Mouse (Mus musculus): ENCODE measurements at regions not wholly inside any gene's neighbourhood (a gene's known extent, or its start where the extent isn't known, plus 50 kb on each side); places are given as distances from the start of the nearest gene placed in this dataset.
A peak's percentile ranks its signal among the peaks of the same experiment; 100 is the strongest.

- H3K9me3 ChIP-seq (ENCODE audit: low read depth, low read length): no peaks in the 10 kb centered on the region
- H3K4me3 ChIP-seq (ENCODE audit: low read depth, low read length): no peak overlapping the region
- no peak overlapping the region for H3K9ac ChIP-seq
- no peak overlapping the region for H3K4me2 ChIP-seq
- H3K4me1 ChIP-seq (ENCODE audit: insufficient read depth): no peaks in the 10 kb centered on the region
- 65% methylated on average over 3 of the region's 3 CpGs for WGBS
- no peaks in the 10 kb centered on the region for H3K36me3 ChIP-seq (ENCODE audit: insufficient read depth)
- DNase-seq (no peak), ATAC-seq (ENCODE audit: insufficient read depth) (no peak)
- no peak for TF ChIP-seq CTCF (IDR thresholded peaks at IDR 0.05; ENCODE audit: low read depth)
- no peak overlapping the region for H3K27ac ChIP-seq (ENCODE audit: low read depth)
- H3K27me3 ChIP-seq (ENCODE audit: insufficient read depth, low read length): no peaks in the 10 kb centered on the region
Measured at GRCm38 (mm10) chr13:114571731-114572130, 113.0 kb upstream of the Fst start.

GRCm38 (mm10) chr13:114584566-114584965 is 125.8 kb upstream of the Fst start:
- H3K4me2 ChIP-seq: peak overlapping the region; percentile 38

GRCm38 (mm10) chr13:114587621-114588020 is 128.9 kb upstream of the Fst start:
- Histone ChIP-seq H3K9me3 (ENCODE audit: low read depth, low read length) (no peaks in the 10 kb centered on the region), H3K27ac (ENCODE audit: low read depth) (no peak overlapping the region), H3K4me2 (no peak overlapping the region), H3K4me1 (ENCODE audit: insufficient read depth) (no peaks in the 10 kb centered on the region), H3K9ac (no peak overlapping the region), H3K36me3 (ENCODE audit: insufficient read depth) (no peaks in the 10 kb centered on the region), H3K4me3 (ENCODE audit: low read depth, low read length) (no peak overlapping the region), H3K27me3 (ENCODE audit: insufficient read depth, low read length) (no peaks in the 10 kb centered on the region)
- 72% methylated on average over 2 of the region's 2 CpGs for WGBS
- DNase-seq (no peak), ATAC-seq (ENCODE audit: insufficient read depth) (no peak)
- no peak for TF ChIP-seq CTCF (IDR thresholded peaks at IDR 0.05; ENCODE audit: low read depth)

More at GRCm38 (mm10) chr13:114584566-114584965, 125.8 kb upstream of the Fst start:
- Histone ChIP-seq H3K9me3 (ENCODE audit: low read depth, low read length) (no peaks in the 10 kb centered on the region), H3K27ac (ENCODE audit: low read depth) (0 out of 2 replicates have a peak overlapping the region, but pooled peaks have one; percentile 62), H3K9ac (no peak overlapping the region), H3K4me1 (ENCODE audit: insufficient read depth) (no peaks in the 10 kb centered on the region), H3K4me3 (ENCODE audit: low read depth, low read length) (no peak overlapping the region), H3K36me3 (ENCODE audit: insufficient read depth) (no peaks in the 10 kb centered on the region), H3K27me3 (ENCODE audit: insufficient read depth, low read length) (no peaks in the 10 kb centered on the region)
- DNase-seq (peak; percentile 81), ATAC-seq (ENCODE audit: insufficient read depth) (peak; percentile 76)
- no peak for TF ChIP-seq CTCF (IDR thresholded peaks at IDR 0.05; ENCODE audit: low read depth)
- 20% methylated on average over 7 of the region's 7 CpGs for WGBS

DNA sequence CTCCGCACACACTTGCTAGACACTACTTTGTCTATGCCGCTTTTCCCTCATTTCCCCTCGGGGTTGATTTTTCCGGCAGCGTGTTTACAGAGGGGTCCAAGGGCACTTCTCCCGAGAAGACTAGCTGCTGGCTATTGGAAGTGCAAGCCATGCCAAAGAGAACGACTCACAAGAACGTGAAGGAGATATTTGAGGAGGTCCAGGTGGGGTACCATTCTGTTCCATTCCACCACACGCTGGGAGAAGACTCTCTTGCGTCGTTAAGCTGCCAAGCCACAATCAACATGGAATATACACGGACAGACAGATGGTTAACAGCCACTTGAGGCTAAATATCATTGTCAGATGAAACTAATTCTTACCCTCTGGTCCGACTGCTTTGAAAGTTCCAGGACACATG is 144.6 kb upstream of the Fst start:
- no peaks in the 10 kb centered on the region for H3K36me3 ChIP-seq (ENCODE audit: insufficient read depth)
- H3K27me3 ChIP-seq (ENCODE audit: insufficient read depth, low read length): no peaks in the 10 kb centered on the region
- H3K27ac ChIP-seq (ENCODE audit: low read depth): no peak overlapping the region
- no peak for TF ChIP-seq CTCF (IDR thresholded peaks at IDR 0.05; ENCODE audit: low read depth)
- H3K4me3 ChIP-seq (ENCODE audit: low read depth, low read length): no peak overlapping the region
- H3K9me3 ChIP-seq (ENCODE audit: low read depth, low read length): no peaks in the 10 kb centered on the region
- no peak overlapping the region for H3K9ac ChIP-seq
- ATAC-seq (ENCODE audit: insufficient read depth) (no peak), DNase-seq (no peak)
- H3K4me2 ChIP-seq: no peak overlapping the region
- WGBS: 72% methylated on average over 13 of the region's 13 CpGs
- H3K4me1 ChIP-seq (ENCODE audit: insufficient read depth): no peaks in the 10 kb centered on the region

- no peak for ATAC-seq (ENCODE audit: insufficient read depth)
- Histone ChIP-seq H3K36me3 (ENCODE audit: insufficient read depth) (no peaks in the 10 kb centered on the region), H3K4me1 (ENCODE audit: insufficient read depth) (no peaks in the 10 kb centered on the region), H3K27ac (ENCODE audit: low read depth) (no peak overlapping the region), H3K4me3 (ENCODE audit: low read depth, low read length) (no peak overlapping the region), H3K27me3 (ENCODE audit: insufficient read depth, low read length) (no peaks in the 10 kb centered on the region), H3K9me3 (ENCODE audit: low read depth, low read length) (no peaks in the 10 kb centered on the region), H3K9ac (no peak overlapping the region), H3K4me2 (no peak overlapping the region)
- DNase-seq: no peak
- no peak for TF ChIP-seq CTCF (IDR thresholded peaks at IDR 0.05; ENCODE audit: low read depth)
- 77% methylated on average over 11 of the region's 11 CpGs for WGBS
Measured at GRCm38 (mm10) chr13:114604037-114604694, 145.4 kb upstream of the Fst start.

DNA sequence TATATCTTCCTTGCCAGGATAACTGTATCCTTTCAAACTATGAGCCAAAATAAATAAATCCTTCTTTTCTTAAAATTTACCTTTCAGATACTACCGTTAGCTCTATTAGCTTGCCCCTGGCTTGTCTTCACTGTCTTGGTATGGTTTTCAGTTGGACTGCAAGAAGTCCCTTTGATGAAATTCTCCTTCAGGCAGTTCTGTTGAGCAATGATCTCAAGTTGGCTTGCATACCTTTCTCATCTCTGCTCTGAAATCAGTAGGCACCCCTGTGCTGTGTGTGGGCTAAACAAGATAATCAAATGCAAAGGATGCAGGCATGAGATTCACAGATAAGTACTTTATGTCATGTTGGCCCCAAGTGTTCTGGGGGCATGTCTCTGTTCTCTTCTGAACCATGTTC is 155.2 kb upstream of the Fst start:
- no peak for TF ChIP-seq CTCF (IDR thresholded peaks at IDR 0.05; ENCODE audit: low read depth)
- no peaks in the 10 kb centered on the region for H3K27me3 ChIP-seq (ENCODE audit: insufficient read depth, low read length)
- no peak overlapping the region for H3K4me3 ChIP-seq (ENCODE audit: low read depth, low read length)
- no peaks in the 10 kb centered on the region for H3K9me3 ChIP-seq (ENCODE audit: low read depth, low read length)
- no peak overlapping the region for H3K27ac ChIP-seq (ENCODE audit: low read depth)
- no peak for DNase-seq
- H3K4me1 ChIP-seq (ENCODE audit: insufficient read depth): no peaks in the 10 kb centered on the region
- 83% methylated on average over 1 of the region's 1 CpGs for WGBS
- no peak overlapping the region for H3K4me2 ChIP-seq
- H3K9ac ChIP-seq: no peak overlapping the region
- no peaks in the 10 kb centered on the region for H3K36me3 ChIP-seq (ENCODE audit: insufficient read depth)
- no peak for ATAC-seq (ENCODE audit: insufficient read depth)

GRCm38 (mm10) chr13:114619416-114619815 is 160.7 kb upstream of the Fst start:
- Histone ChIP-seq H3K27me3 (ENCODE audit: insufficient read depth, low read length) (no peaks in the 10 kb centered on the region), H3K27ac (ENCODE audit: low read depth) (no peak overlapping the region), H3K36me3 (ENCODE audit: insufficient read depth) (no peaks in the 10 kb centered on the region), H3K4me1 (ENCODE audit: insufficient read depth) (no peaks in the 10 kb centered on the region), H3K4me2 (no peak overlapping the region), H3K9ac (no peak overlapping the region), H3K9me3 (ENCODE audit: low read depth, low read length) (no peaks in the 10 kb centered on the region), H3K4me3 (ENCODE audit: low read depth, low read length) (no peak overlapping the region)
- WGBS: 72% methylated on average over 4 of the region's 4 CpGs
- ATAC-seq (ENCODE audit: insufficient read depth): no peak
- no peak for TF ChIP-seq CTCF (IDR thresholded peaks at IDR 0.05; ENCODE audit: low read depth)
- peak; percentile 46 for DNase-seq

All from lung, embryonic 14.5 days (tissue).